Mouse (Mus musculus): Measurements from ENCODE around the gene Wdfy3.

DNA sequence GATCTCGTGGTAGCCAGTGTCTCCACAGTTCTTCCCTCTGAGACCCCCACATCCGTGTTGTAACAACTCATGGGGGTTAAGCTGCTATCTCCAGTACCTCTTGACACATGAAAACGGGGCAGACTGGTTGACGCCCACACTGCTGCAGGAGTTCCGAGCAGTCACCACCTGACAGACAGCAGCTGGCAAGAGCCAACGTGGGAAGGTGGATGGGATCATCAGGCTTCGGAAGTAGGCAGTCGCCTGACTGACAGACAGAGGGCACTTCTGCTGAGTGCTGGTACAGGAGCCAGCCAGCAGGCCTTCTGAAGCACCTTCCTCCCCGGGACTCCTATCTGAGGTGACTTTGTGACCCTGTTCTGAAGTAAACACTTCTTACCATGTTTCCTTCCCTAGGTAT, 191.3 kb downstream of the Wdfy3 start:
- no peak for TF ChIP-seq CTCF (IDR thresholded peaks at IDR 0.05; ENCODE audit: control insufficient read depth, insufficient read depth, insufficient replicate concordance, low read depth, low read length)
- TF ChIP-seq POLR2A (IDR thresholded peaks at IDR 0.05; ENCODE audit: control insufficient read depth, low read depth, low read length) = no peak

Measured in testis, adult 2 months (tissue).